Mouse (Mus musculus): Measurements from ENCODE around the gene Enah.

GRCm38 (mm10) chr1:181881532-181881931 lies 138.3 kb downstream of the Enah start:
- TF ChIP-seq CTCF (conservative IDR thresholded peaks at IDR 0.05; ENCODE audit: low read length) (peak; percentile 61), POU5F1 (IDR thresholded peaks at IDR 0.05; ENCODE audit: borderline replicate concordance, low read length) (no peak)
